Mouse (Mus musculus): ENCODE data around the gene Mrpl12.

Gene Mrpl12

GRCm38 (mm10) chr11:120484265-120484981, at the start of gene Mrpl12:
Gene Mrpl12 (plus strand): TSS chr11:120484613.
- peak; percentile 96 for DNase-seq (ENCODE audit: low read depth, low spot score)

DNA sequence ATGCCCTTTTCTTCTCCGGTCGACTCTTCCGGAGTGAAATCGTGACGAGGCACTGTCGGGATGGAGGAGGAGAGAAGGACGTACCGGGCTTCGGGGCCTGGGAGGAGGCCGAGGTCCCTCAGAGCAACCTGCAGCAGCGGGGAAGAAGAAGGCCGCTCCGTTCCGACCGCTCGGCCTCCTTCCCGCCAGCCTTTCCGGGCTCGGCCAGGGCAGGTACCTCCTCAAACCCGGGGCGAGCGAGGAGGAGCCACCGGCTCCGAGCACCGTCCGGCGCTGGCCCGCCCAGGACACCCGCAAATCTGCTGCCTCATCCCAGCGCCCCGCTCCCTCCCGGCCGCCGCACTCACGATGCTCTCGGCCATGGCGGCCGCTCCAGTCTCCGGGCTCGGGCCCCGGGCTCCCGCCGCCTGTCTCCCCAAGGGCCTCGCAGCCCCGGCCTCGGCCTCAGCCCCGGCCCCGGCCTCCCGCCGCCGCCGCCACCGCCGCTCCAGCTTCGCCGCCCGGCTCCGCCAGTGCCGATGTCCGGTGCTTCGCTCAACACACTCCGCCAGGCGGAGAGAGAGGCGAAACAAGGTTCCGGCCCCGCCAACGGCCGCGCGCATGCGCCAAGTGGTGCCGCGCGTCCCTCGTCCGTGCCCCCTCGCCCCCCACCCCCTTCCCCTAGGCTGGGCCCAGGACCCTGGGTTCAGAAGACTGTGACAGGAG, 47.1 kb upstream of the Mrpl12 start, which contains the start of gene Nploc4:
Nploc4 (minus strand) TSS at position 557 of the 705 bp plus-strand sequence.
- DNase-seq (ENCODE audit: low read depth, low spot score): peak; percentile 87

DNA sequence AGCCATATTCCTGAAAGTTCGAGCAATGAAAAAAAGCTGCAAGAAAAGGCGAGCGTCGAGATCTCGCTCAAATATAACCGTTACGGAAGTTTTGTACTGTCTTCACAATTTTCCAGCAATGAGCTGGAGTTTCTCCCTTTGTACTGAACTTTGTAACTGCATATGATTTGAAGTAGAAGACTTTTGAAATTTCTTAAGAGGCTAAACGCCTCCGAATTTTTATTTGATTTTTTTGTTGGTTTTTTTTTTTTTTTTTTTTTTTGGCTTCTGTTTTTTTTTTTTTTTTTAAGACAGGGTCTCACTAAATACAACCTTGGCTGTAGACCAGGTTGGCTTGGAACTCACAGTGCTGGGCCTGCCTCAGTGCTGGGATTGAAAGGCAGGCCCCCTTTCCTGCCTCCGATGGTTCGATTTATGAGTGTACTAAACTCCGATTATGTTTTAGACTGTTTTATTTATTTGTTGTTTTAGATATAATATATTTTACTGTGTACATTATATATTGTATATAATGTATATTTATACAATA, 46.5 kb upstream of the Mrpl12 start:
- no peak for DNase-seq (ENCODE audit: low read depth, low spot score)

DNA sequence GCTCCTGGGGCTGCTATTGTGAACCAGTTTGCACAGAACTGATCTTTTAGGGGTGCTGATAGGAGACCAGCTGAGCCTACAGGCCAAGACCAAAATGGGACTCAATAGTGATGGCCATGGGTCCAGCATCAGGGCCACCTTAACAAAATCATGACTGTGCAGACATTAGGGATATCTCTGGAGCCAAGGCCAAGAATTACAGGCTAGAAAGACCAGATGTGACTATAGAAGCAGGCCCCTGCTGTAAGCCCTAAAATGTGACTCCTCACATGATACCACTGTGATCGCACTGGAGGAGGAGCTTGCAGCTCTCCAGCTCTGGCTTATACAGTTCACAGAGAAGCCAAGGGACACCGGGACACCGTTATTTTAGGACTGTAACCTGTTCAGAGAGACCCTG, 42.1 kb upstream of the Mrpl12 start, which contains the start of gene Tspan10:
Tspan10 (plus strand) TSS at position 301 of the 400 bp plus-strand sequence.
- DNase-seq (ENCODE audit: low read depth, low spot score): no peak

DNA sequence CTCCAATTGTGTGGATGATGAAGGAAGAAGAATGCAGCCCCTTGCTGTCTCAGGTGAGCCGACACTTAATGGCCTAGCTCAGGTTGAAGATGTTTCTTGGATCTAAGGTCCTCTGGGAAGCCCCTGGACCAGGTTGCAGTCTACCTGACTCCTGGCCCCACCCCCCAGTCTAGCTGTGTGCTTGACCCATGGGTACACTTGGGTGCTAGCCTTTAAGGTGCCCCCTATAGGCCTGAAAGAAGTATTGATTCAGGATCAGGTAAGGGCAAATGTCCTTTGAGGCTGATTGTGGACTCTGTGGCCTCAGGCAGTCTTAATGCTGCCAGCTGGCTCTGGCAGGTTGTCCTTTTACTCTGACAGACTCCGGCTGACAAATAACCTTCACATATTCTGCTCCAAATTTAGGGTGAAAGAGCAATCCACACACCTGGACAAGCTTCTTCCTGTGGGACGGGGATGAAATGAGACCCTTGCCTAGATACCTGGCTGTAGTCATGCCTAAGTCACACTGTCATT, 41.6 kb upstream of the Mrpl12 start:
- no peak for DNase-seq (ENCODE audit: low read depth, low spot score)

GRCm38 (mm10) chr11:120444106-120444505, 40.3 kb upstream of the Mrpl12 start:
- DNase-seq (ENCODE audit: low read depth, low spot score): no peak

DNA sequence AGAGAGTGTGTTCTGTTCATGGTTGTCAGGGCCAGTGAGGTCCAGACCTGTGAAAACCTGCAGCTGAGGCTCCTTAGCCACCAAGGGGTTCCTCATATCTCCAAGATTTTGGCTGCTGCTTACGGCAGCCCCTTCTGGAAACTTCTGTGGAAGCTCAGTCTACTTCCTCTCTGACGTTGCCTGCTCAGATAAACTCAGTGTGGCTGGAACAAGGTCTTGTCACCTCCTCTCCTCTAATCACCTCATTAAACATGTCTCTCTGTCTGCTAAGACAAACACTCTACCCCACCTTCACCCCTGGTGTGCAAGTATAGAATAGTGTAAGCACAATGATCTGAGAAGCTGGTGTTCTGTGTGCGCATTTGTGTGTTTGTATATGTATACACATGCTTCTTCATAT, 38.9 kb upstream of the Mrpl12 start:
- no peak for DNase-seq (ENCODE audit: low read depth, low spot score)

- no peak for DNase-seq (ENCODE audit: low read depth, low spot score)
These were observed 37.2 kb upstream of the Mrpl12 start for GRCm38 (mm10) chr11:120447179-120447578.

- no peak for DNase-seq (ENCODE audit: low read depth, low spot score)
These were observed 32.2 kb upstream of the Mrpl12 start for GRCm38 (mm10) chr11:120452246-120452645.

GRCm38 (mm10) chr11:120453306-120453705, 31.1 kb upstream of the Mrpl12 start, which contains the start of gene Pde6g:
Gene Pde6g (minus strand): TSS chr11:120453500.
- no peak for DNase-seq (ENCODE audit: low read depth, low spot score)

- DNase-seq (ENCODE audit: low read depth, low spot score): no peak
These were observed 29.4 kb upstream of the Mrpl12 start for GRCm38 (mm10) chr11:120454965-120455364.

- DNase-seq (ENCODE audit: low read depth, low spot score): no peak
These were observed 29.0 kb upstream of the Mrpl12 start for GRCm38 (mm10) chr11:120455413-120455812.

DNA sequence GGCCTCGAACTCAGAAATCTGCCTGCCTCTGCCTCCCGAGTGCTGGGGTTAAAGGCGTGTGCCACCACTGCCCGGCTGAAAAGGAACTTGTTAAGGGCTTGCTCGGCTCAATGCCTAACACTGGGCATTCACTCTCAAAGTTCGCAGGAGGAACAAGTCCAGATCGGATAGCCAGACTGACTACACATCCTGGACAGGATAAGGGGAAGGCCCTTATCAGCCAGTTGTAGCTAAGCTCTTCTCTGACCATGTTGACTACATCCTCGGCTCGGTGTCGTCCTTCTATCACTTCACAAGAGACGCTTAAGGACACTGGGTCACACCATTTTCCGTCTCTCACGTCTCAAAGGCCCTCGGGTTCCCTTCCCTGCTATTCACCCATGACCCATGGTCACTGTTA, 27.0 kb upstream of the Mrpl12 start:
- no peak for DNase-seq (ENCODE audit: low read depth, low spot score)

DNA sequence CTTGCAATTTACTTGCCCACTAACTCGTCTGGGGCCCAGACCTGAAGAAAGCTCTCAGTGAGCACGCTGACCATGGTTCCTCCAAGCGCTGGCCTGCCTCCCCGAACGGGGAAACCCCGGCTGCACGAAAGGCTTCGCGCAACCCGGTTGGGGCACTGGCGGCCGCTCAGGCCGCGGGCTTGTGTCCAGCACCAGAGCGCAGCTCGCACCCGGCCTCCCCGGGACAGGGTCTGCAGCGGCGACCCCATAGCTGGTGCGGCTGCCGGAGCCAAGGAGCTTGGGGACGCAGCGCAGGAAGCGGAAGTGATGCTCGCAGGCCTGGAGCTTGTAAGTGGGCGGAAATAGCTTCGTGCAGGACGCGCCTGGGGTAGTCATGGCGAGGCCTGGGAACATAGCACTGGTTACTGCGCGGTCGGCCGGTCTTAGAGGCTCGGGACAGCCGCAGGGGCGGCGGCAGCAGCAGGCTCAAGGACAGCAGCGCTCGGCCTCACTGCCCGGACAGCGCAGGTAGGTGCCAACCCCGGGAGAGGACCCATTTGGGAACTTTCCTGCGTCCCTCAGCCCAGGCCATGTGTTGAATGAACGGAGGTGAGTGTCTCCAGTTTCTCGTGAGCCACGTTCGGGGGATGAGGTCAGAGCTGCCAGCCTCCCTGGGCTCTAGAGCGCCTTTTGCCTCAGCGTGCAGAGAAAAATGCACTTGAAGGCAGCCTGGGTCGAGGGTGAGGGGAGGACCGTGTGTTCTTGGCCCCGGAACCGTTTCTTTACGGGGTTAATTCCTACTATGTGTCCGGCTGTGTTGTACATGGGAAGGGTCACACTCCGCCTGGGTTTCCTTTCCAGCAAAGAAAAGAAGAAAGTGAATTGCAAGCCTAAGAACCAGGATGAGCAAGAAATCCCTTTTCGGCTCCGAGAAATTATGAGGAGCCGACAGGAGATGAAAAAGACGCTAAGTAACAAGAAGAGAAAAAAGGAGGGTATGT, 26.4 kb upstream of the Mrpl12 start, which contains the start of the genes Oxld1 and Ccdc137:
Oxld1 (minus strand) TSS at position 297 of the 980 bp plus-strand sequence.
Ccdc137 (plus strand) TSS at position 344 of the 980 bp plus-strand sequence.
- peak; percentile 88 for DNase-seq (ENCODE audit: low read depth, low spot score)

DNA sequence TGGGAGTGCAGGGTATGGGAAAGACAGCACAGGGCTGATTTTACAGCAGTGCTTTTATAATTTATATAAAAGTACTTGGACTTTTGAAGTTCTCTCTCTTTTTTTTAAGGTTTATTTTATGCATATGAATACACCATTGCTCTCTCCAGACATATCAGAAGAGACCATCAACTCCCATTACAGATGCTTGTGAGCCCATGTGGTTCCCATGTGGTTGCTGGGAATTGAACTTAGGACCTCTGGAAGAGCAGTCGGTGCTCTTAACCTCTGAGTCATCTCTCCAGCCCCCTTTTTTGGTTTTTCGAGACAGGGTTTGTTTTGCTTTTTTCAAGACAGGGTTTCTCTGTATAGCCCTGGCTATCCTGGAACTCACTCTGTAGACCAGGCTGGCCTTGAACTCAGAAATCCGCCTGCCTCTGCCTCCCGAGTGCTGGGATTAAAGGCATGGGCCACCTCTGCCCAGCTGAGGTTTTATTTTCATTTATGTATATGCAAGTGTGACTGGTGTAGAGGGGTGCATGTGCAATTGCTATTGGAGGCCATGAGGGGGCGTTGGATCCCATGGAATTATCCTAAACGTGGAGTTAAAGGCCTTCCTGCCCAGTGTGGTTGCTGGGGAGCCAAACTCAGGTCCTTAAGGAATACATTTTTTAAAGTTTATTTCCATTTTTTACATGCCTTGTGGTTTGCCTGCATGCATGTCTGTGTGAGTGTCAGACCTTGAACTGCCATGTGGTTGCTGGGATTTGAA, 25.4 kb upstream of the Mrpl12 start:
- DNase-seq (ENCODE audit: low read depth, low spot score): peak; percentile 71

DNA sequence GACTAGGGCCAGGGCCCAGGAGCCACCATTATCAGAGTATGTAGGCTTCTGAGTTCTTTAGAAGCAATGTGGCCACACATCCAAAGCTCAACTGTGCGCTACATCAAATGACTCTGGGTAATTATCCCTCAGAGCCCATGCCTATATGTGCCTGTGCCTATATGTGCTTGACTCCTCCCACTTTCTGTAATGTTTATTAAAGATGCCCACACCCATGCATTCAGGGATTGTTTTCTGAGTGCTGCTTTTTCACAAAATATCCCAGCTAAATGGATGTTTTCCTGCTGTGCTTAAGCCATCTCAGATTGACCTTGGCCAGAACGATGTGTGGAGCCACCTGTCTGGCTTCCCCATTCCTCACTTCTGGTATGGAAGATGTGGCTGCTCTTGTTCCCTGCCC, 20.9 kb upstream of the Mrpl12 start:
- DNase-seq (ENCODE audit: low read depth, low spot score): no peak

GRCm38 (mm10) chr11:120464365-120464764, 20.0 kb upstream of the Mrpl12 start:
- DNase-seq (ENCODE audit: low read depth, low spot score): no peak

GRCm38 (mm10) chr11:120465521-120465920, 18.9 kb upstream of the Mrpl12 start:
- no peak for DNase-seq (ENCODE audit: low read depth, low spot score)

GRCm38 (mm10) chr11:120467051-120467735, 17.2 kb upstream of the Mrpl12 start, which contains the start of gene Arl16:
Gene Arl16 (minus strand): TSS chr11:120467607.
- peak; percentile 100 for DNase-seq (ENCODE audit: low read depth, low spot score)

- no peak for DNase-seq (ENCODE audit: low read depth, low spot score)
These were observed 16.7 kb upstream of the Mrpl12 start for GRCm38 (mm10) chr11:120467736-120468092.

All from R1 (cell line).